Mouse (Mus musculus) kidney, postnatal 0 days (tissue): ENCODE results near the gene Hist2h3c1. TPM values are rescaled to one million over a fixed set of nuclear protein-coding genes. Genes with fewer than 3 reads are reported as not detected.
"Not testable (repeated sequence)": the region's sequence is repeated elsewhere in the genome, so short reads cannot be mapped to it uniquely, and the experiment has no call there.

Experiments
- ATAC-seq: fragments of 200-750 bp; cut with Nextera tagmentation; replicated peaks from 2 replicates; pipeline ENCODE4 v1.8.0; 2017; ENCODE audit warnings: low read depth, moderate number of reproducible peaks, moderate TSS enrichment, moderate library complexity; ENCODE audit not compliant: low FRiP score
- DNase-seq: peaks from one replicate; pipeline ENCODE4 v3.0.0-alpha.2; 2016; ENCODE audit warnings: low spot score
- H3K27ac ChIP-seq: fragments of 300-500 bp; sonication (generic); 2 replicates; pipeline ENCODE4 v1.5.1; 2014; ENCODE audit warnings: mild to moderate bottlenecking
- H3K27me3 ChIP-seq: fragments of 300-500 bp; sonication (generic); 2 replicates; pipeline ENCODE4 v1.6.1; 2014; ENCODE audit warnings: low read length, mixed read lengths; ENCODE audit not compliant: insufficient read depth
- H3K36me3 ChIP-seq: fragments of 300-500 bp; sonication (generic); 2 replicates; pipeline ENCODE4 v1.6.1; 2014; ENCODE audit warnings: low read length, mixed read lengths; ENCODE audit not compliant: insufficient read depth
- H3K4me1 ChIP-seq: fragments of 300-500 bp; sonication (generic); replicated peaks from 2 replicates; pipeline ENCODE4 v1.6.1; 2014; ENCODE audit warnings: antibody characterized with exemption, low read length, mixed read lengths; ENCODE audit not compliant: insufficient read depth
- H3K4me2 ChIP-seq: fragments of 300-500 bp; sonication (generic); 2 replicates; pipeline ENCODE4 v1.6.1; 2014; ENCODE audit warnings: mild to moderate bottlenecking, low read length, moderate library complexity, mixed read lengths
- H3K4me3 ChIP-seq: fragments of 300-500 bp; sonication (generic); replicated peaks from 2 replicates; pipeline ENCODE4 v1.5.1; 2014; ENCODE audit warnings: low read depth, low read length
- H3K9ac ChIP-seq: fragments of 300-500 bp; sonication (generic); 2 replicates; pipeline ENCODE4 v1.6.1; 2014; ENCODE audit warnings: low read depth, low read length
- H3K9me3 ChIP-seq: fragments of 300-500 bp; sonication (generic); replicated peaks from 2 replicates; pipeline ENCODE4 v1.6.1; 2016; ENCODE audit warnings: low read length, inconsistent platforms, mixed read lengths
- CTCF ChIP-seq: IDR thresholded peaks from 2 replicates; pipeline ENCODE4 v1.5.1; 2016; ENCODE audit warnings: antibody characterized with exemption, low read depth, mild to moderate bottlenecking, moderate library complexity
- WGBS: fragments of 180-500 bp; shearing (Covaris S2); extraction: QIAGEN DNeasy Blood & Tissue Kit; methylation state at CpG from one replicate; pipeline ENCODE4 v1.1.7; 2014; 5-methylcytosine and 5-hydroxymethylcytosine counted together
- polyA plus RNA-seq: library from polyadenylated mRNA; unstranded; fragments of >200 nt; fragmentation: Nextera tagmentation; extraction: Ambion mirVana; gene quantifications from 2 replicates; pipeline ENCODE4 v1.2.1, GENCODE M21; 2015

Hist2h3c1 gene
- polyA plus RNA-seq, 1 experiment from 2014 or later, result 0.62 TPM

DNA sequence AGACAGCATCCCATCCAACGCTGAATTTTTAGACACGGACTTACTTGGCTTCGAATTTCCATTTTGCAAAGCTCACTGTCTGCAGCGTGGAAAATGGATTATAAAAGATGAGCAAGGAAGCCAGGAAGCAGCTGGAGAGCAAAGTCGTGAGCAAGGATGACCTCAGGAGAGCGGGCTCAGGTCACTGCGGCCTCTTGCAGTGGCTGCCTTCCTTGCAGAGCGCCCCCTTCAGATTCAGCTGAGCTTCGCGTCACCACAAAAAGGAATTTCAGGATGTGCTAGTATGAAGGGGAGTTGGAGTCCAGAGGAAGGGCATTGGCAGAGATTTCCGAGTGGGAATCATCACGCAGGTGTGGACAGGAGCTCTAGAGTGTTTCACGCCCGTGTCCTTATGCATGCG, 37.2 kb upstream of the Hist2h3c1 start:
- Histone ChIP-seq H3K4me1 (no peaks in the 10 kb centered on the region), H3K4me2 (no peak overlapping the region), H3K27me3 (no peaks in the 10 kb centered on the region), H3K4me3 (no peak overlapping the region), H3K36me3 (no peaks in the 10 kb centered on the region), H3K27ac (no peak overlapping the region), H3K9ac (0 out of 2 replicates have a peak overlapping the region, but pooled peaks have one; percentile 4), H3K9me3 (no peaks in the 10 kb centered on the region)
- 35% methylated on average over 15 of the region's 15 CpGs for WGBS
- DNase-seq, result peak; percentile 46
- no peak for ATAC-seq
- peak; percentile 50 for TF ChIP-seq CTCF

DNA sequence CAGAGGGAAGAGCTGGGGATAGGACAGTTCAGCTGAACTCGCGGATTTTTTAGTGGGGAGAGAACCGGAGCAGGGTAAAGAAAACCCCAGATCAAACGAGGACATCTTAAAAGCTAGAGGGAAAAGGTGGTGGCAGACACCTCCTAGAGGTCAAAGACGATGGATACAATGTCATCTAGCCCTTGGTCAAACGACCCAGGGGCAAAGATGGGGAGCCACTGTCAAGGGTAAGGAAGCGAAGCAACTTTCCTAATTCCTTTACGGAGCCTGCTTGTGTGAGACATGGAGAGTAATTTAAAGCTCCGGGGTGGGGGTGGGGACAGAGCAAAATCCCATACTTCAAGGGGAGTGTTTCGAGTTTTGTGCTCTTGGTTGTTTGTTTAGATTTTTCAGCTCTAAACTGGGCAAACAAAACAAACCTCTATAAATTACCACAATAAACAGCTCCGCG, 27.3 kb upstream of the Hist2h3c1 start:
- Histone ChIP-seq H3K4me3 (peak overlapping the region; percentile 69), H3K27me3 (no peaks in the 10 kb centered on the region), H3K9ac (peak overlapping the region; percentile 82), H3K4me1 (peaks cover 23% of the 10 kb centered on the region), H3K9me3 (no peaks in the 10 kb centered on the region), H3K27ac (peak overlapping the region; percentile 99), H3K4me2 (peak overlapping the region; percentile 60), H3K36me3 (no peaks in the 10 kb centered on the region)
- WGBS, result under 1% methylated on average over 12 of the region's 12 CpGs
- DNase-seq (no peak), ATAC-seq (peak; percentile 9)
- TF ChIP-seq CTCF, result no peak

DNA sequence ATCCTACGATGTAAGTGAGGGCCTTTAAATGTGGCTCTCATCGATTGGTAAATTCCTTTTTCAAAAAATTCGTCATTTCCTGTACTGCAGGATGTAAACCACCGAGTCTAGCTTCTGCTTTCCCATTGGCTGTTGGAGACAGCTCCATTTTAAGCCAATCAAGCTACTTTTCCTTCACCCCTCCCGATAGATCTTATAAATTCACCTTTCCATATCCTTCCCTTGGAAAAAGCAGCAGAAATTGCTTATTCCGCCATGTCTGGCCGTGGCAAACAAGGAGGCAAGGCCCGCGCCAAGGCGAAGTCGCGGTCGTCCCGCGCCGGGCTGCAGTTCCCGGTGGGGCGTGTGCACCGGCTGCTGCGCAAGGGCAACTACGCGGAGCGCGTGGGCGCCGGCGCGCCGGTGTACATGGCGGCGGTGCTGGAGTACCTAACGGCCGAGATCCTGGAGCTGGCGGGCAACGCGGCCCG, 26.8 kb upstream of the Hist2h3c1 start, which contains the start of the genes Bola1 and Hist2h2ab:
Gene Bola1, minus strand, starts transcription at position 49 of the 470 bp plus-strand sequence.
Gene Hist2h2ab, plus strand, starts transcription at position 205 of the 470 bp plus-strand sequence.
- Histone ChIP-seq H3K4me2 (peak within 1 kb of the TSS; percentile 60), H3K9ac (peak within 1 kb of the TSS; percentile 82), H3K36me3 (no peaks in the 10 kb centered on the region), H3K27ac (peak within 1 kb of the TSS; percentile 99), H3K4me3 (peak within 1 kb of the TSS; percentile 69), H3K27me3 (no peaks in the 10 kb centered on the region), H3K9me3 (no peaks in the 10 kb centered on the region), H3K4me1 (peaks cover 25% of the 10 kb centered on the region)
- ATAC-seq (peak; percentile 72), DNase-seq (peak; percentile 98)
- no peak for TF ChIP-seq CTCF
- under 1% methylated on average over 36 of the region's 37 CpGs for WGBS

DNA sequence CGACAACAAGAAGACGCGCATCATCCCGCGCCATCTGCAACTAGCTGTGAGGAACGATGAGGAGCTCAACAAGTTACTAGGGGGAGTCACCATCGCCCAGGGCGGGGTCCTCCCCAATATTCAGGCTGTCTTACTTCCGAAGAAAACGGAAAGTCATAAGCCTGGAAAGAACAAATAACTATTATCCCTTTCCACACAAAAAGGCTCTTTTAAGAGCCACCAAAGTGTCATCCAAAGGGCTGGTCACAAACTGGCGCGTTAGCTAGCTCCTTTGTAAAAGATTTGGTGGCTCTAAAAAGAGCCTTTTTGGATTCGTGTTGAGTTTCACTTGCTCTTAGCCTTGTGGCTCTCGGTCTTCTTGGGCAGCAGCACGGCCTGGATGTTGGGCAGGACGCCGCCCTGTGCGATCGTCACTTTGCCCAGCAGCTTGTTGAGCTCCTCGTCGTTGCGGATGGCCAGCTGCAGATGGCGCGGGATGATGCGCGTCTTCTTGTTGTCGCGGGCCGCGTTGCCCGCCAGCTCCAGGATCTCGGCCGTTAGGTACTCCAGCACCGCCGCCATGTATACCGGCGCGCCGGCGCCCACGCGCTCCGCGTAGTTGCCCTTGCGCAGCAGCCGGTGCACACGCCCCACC, 26.2 kb upstream of the Hist2h3c1 start:
- Histone ChIP-seq H3K4me1 (peaks cover 26% of the 10 kb centered on the region), H3K27ac (peak overlapping the region; percentile 99), H3K4me2 (peak overlapping the region; percentile 60), H3K4me3 (peak overlapping the region; percentile 69), H3K9ac (peak overlapping the region; percentile 82)
- H3K36me3 ChIP-seq, ATAC-seq, H3K27me3 ChIP-seq, H3K9me3 ChIP-seq: not testable (repeated sequence)
- DNase-seq, result peak; percentile 41
- under 1% methylated on average over 26 of the region's 47 CpGs for WGBS

DNA sequence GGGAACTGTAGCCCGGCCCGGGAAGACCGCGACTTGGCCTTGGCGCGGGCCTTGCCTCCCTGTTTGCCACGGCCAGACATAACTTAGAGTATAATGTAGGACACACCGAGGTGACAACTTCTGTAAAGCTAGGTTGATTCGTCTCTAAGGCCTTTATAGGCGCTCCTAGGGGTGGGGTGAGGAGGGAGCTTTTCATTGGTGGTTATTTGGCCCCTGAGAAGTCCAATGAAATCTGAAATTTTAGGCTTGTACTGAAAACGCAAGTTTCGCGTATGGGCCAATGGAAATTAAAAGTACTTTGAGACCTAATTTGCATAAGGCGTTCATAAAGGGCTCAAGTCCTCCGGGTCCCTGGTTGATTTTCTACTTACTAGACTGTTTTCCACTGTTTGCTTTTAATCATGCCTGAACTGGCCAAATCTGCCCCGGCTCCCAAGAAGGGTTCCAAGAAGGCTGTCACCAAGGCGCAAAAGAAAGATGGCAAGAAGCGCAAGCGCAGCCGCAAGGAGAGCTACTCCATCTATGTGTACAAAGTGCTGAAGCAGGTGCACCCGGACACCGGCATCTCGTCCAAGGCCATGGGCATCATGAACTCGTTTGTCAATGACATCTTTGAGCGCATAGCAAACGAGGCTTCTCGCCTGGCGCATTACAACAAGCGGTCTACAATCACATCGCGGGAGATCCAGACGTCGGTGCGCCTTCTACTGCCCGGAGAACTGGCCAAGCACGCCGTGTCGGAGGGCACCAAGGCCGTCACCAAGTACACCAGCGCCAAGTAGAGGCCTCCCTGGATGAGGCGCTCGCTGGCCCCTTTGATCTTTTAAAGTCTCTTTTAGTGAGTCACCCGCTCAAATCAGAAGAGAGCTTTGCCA, 25.5 kb upstream of the Hist2h3c1 start, which contains the start of the genes Hist2h2ac and Hist2h2be:
Gene Hist2h2ac, minus strand, starts transcription at position 116 of the 875 bp plus-strand sequence.
Gene Hist2h2be, plus strand, starts transcription at position 355 of the 875 bp plus-strand sequence.
- peak within 1 kb of the TSS; percentile 82 for H3K9ac ChIP-seq
- H3K4me2 ChIP-seq, result peak within 1 kb of the TSS; percentile 60
- WGBS, result under 1% methylated on average over 43 of the region's 43 CpGs
- H3K27me3 ChIP-seq, result no peaks in the 10 kb centered on the region
- H3K4me1 ChIP-seq, result peaks cover 33% of the 10 kb centered on the region
- H3K27ac ChIP-seq, result peak within 1 kb of the TSS; percentile 99
- no peaks in the 10 kb centered on the region for H3K36me3 ChIP-seq
- no peak for TF ChIP-seq CTCF
- peak; percentile 91 for ATAC-seq
- no peaks in the 10 kb centered on the region for H3K9me3 ChIP-seq
- peak; percentile 98 for DNase-seq
- H3K4me3 ChIP-seq, result peak within 1 kb of the TSS; percentile 69

DNA sequence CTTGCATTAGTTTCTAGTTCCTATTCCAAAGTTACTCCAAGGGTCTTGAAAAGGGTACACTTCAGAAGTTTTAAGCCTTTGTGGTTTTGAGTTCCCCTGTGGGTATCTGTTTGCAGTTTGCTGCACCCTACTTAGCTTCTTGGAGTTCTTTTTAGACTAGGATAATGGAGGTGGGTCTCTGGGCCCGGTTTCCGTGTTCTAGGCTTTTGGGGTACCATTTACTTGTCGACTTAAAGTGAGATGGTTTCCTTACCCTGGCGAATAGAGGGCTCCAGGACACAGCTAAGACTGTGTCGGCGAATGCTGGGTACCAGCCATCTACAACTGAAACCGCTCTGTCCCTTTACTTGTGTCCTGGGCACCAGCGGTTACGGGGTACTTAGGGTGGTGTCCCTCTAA, 24.8 kb upstream of the Hist2h3c1 start:
- H3K9me3 ChIP-seq, result no peaks in the 10 kb centered on the region
- H3K4me2 ChIP-seq, result peak overlapping the region; percentile 60
- 9% methylated on average over 9 of the region's 9 CpGs for WGBS
- no peak for TF ChIP-seq CTCF
- peaks cover 33% of the 10 kb centered on the region for H3K4me1 ChIP-seq
- DNase-seq (no peak), ATAC-seq (no peak)
- H3K36me3 ChIP-seq, result no peaks in the 10 kb centered on the region
- peak overlapping the region; percentile 53 for H3K9ac ChIP-seq
- peak overlapping the region; percentile 99 for H3K27ac ChIP-seq
- H3K4me3 ChIP-seq, result peak overlapping the region; percentile 69
- H3K27me3 ChIP-seq, result no peaks in the 10 kb centered on the region
